Mouse (Mus musculus): ENCODE measurements around the gene Mcm10. TPM values are rescaled to one million over a fixed set of nuclear protein-coding genes. Genes with fewer than 3 reads are reported as not detected.

Gene Mcm10
- polyA plus RNA-seq (2015; fragmentation: Nextera tagmentation; extraction: Ambion mirVana): 37.0 and 37.8 TPM in 2 replicates

GRCm38 (mm10) chr2:5012491-5013324 is at the start of gene Mcm10:
Gene Mcm10, minus strand, starts transcription at chr2:5012791.
- H3K27ac ChIP-seq: peak within 1 kb of the TSS; percentile 41
- H3K4me2 ChIP-seq: peak within 1 kb of the TSS; percentile 65
- peak within 1 kb of the TSS; percentile 89 for H3K4me3 ChIP-seq
- peaks cover 17% of the 10 kb centered on the region for H3K36me3 ChIP-seq
- 2% methylated on average over 32 of the region's 32 CpGs for WGBS
- peak within 1 kb of the TSS; percentile 62 for H3K9ac ChIP-seq
- H3K27me3 ChIP-seq: no peaks in the 10 kb centered on the region
- ATAC-seq (ENCODE audit: borderline replicate concordance, extremely low read depth, low FRiP score, low TSS enrichment): peak; percentile 100
- no peaks in the 10 kb centered on the region for H3K9me3 ChIP-seq
- H3K4me1 ChIP-seq: peaks cover 12% of the 10 kb centered on the region

DNA sequence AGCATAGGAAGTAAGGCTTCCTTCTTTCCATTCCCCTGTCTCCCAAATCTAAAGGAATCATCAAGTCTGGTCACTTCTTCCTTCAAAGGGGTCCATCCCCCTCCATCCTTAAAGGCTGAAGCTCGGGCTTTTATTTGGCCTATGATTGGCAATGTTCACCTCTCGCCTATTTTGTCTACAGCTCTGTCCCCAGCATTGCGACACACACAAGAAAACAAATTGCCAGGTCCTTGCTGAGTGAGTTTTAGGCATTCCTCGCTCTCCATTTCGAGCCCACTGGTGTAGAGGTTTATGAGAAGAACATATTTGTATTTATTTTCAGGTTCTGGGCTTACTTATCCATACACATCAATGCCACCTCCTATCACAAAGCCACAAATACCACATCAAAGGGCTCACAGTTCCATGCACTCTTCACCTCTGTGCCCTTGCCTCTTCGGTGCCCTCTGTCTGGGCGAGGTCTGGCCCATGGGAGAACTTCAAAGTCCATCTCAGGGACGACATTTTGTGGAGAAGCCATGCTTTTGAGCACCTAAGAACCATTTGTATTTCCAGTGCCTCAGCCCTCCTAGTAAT is 48.6 kb upstream of the Mcm10 start:
- Histone ChIP-seq H3K27ac (no peak overlapping the region), H3K4me1 (peaks cover 16% of the 10 kb centered on the region), H3K4me3 (no peak overlapping the region), H3K4me2 (no peak overlapping the region), H3K9ac (no peak overlapping the region), H3K9me3 (no peaks in the 10 kb centered on the region), H3K36me3 (no peaks in the 10 kb centered on the region), H3K27me3 (no peaks in the 10 kb centered on the region)
- ATAC-seq (ENCODE audit: borderline replicate concordance, extremely low read depth, low FRiP score, low TSS enrichment): no peak
- WGBS: 67% methylated on average over 8 of the region's 8 CpGs

GRCm38 (mm10) chr2:5059997-5060396 is 47.4 kb upstream of the Mcm10 start:
- WGBS: 79% methylated on average over 4 of the region's 4 CpGs

DNA sequence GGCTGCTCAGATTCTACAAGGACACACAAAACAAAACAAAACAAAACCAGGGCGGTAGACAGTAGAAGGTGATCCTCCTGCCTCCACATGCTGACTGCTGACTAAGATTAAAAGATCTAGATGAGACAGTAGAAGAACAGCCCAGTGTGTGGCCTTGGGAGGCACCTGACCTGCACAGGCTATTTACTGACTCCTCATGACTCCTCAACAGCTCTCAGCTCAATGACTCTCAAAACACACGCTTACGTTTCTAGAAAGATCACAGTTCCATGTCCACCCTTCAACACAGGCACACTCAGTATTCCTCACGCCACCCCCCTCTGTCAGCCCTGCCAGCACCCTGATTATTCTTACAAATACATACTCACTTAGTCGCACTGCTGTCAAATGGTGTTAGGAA is 45.8 kb upstream of the Mcm10 start:
- no peak overlapping the region for H3K27ac ChIP-seq
- H3K4me3 ChIP-seq: no peak overlapping the region
- ATAC-seq (ENCODE audit: borderline replicate concordance, extremely low read depth, low FRiP score, low TSS enrichment): no peak
- H3K27me3 ChIP-seq: no peaks in the 10 kb centered on the region
- H3K4me2 ChIP-seq: no peak overlapping the region
- 38% methylated on average over 5 of the region's 5 CpGs for WGBS
- H3K4me1 ChIP-seq: peaks cover 14% of the 10 kb centered on the region
- no peaks in the 10 kb centered on the region for H3K36me3 ChIP-seq
- H3K9ac ChIP-seq: no peak overlapping the region
- H3K9me3 ChIP-seq: no peaks in the 10 kb centered on the region

More at GRCm38 (mm10) chr2:5059997-5060396, 47.4 kb upstream of the Mcm10 start:
- no peak for ATAC-seq (ENCODE audit: borderline replicate concordance, extremely low read depth, low FRiP score, low TSS enrichment)
- H3K4me2 ChIP-seq: no peak overlapping the region
- no peaks in the 10 kb centered on the region for H3K27me3 ChIP-seq
- H3K4me3 ChIP-seq: no peak overlapping the region
- no peaks in the 10 kb centered on the region for H3K36me3 ChIP-seq
- H3K4me1 ChIP-seq: peaks cover 16% of the 10 kb centered on the region
- H3K9ac ChIP-seq: no peak overlapping the region
- no peak overlapping the region for H3K27ac ChIP-seq
- H3K9me3 ChIP-seq: no peaks in the 10 kb centered on the region

GRCm38 (mm10) chr2:5050562-5050961 is 38.0 kb upstream of the Mcm10 start:
- no peaks in the 10 kb centered on the region for H3K27me3 ChIP-seq
- H3K9me3 ChIP-seq: no peaks in the 10 kb centered on the region
- H3K4me2 ChIP-seq: no peak overlapping the region
- H3K9ac ChIP-seq: no peak overlapping the region
- H3K36me3 ChIP-seq: no peaks in the 10 kb centered on the region
- 74% methylated on average over 2 of the region's 2 CpGs for WGBS
- no peaks in the 10 kb centered on the region for H3K4me1 ChIP-seq
- H3K27ac ChIP-seq: no peak overlapping the region
- ATAC-seq (ENCODE audit: borderline replicate concordance, extremely low read depth, low FRiP score, low TSS enrichment): no peak
- no peak overlapping the region for H3K4me3 ChIP-seq

- H3K9ac ChIP-seq: no peak overlapping the region
- no peaks in the 10 kb centered on the region for H3K36me3 ChIP-seq
- no peak overlapping the region for H3K4me2 ChIP-seq
- H3K27ac ChIP-seq: no peak overlapping the region
- no peak for ATAC-seq (ENCODE audit: borderline replicate concordance, extremely low read depth, low FRiP score, low TSS enrichment)
- WGBS: 87% methylated on average over 2 of the region's 2 CpGs
- no peak overlapping the region for H3K4me3 ChIP-seq
- H3K9me3 ChIP-seq: no peaks in the 10 kb centered on the region
- H3K27me3 ChIP-seq: no peaks in the 10 kb centered on the region
- 0 out of 2 replicates have a peak, but pooled peaks cover 5% of the 10 kb centered on the region for H3K4me1 ChIP-seq
Measured at GRCm38 (mm10) chr2:5047016-5047415, 34.4 kb upstream of the Mcm10 start.

GRCm38 (mm10) chr2:5045269-5045965 is 32.8 kb upstream of the Mcm10 start:
- Histone ChIP-seq H3K36me3 (no peaks in the 10 kb centered on the region), H3K4me2 (no peak overlapping the region), H3K9ac (no peak overlapping the region), H3K27me3 (no peaks in the 10 kb centered on the region), H3K4me3 (no peak overlapping the region), H3K9me3 (no peaks in the 10 kb centered on the region), H3K4me1 (0 out of 2 replicates have a peak, but pooled peaks cover 5% of the 10 kb centered on the region), H3K27ac (no peak overlapping the region)
- ATAC-seq (ENCODE audit: borderline replicate concordance, extremely low read depth, low FRiP score, low TSS enrichment): no peak
- 28% methylated on average over 13 of the region's 13 CpGs for WGBS

- WGBS: 51% methylated on average over 3 of the region's 3 CpGs
- H3K9ac ChIP-seq: no peak overlapping the region
- peaks cover 6% of the 10 kb centered on the region; the same call in 1 of the 2 replicates for H3K4me1 ChIP-seq
- H3K36me3 ChIP-seq: no peaks in the 10 kb centered on the region
- no peak for ATAC-seq (ENCODE audit: borderline replicate concordance, extremely low read depth, low FRiP score, low TSS enrichment)
- H3K4me2 ChIP-seq: no peak overlapping the region
- H3K27ac ChIP-seq: no peak overlapping the region
- H3K27me3 ChIP-seq: no peaks in the 10 kb centered on the region
- no peak overlapping the region for H3K4me3 ChIP-seq
- no peaks in the 10 kb centered on the region for H3K9me3 ChIP-seq
Measured at GRCm38 (mm10) chr2:5044321-5044720, 31.7 kb upstream of the Mcm10 start.

DNA sequence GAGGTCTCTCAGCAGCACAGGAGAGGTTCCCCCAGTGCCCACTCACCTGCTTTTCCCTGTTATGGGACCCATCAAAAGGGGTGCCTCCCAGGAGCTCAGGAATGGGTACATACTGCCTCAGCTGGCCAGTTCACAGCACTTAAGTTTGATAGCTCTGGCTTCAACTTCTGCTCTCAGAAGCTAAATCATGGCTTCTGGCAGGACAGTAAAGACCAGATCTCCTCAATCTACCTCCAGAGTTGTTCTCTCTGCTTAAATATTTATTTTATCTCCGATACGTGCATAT is 30.8 kb upstream of the Mcm10 start:
- no peak overlapping the region for H3K27ac ChIP-seq
- H3K9me3 ChIP-seq: no peaks in the 10 kb centered on the region
- H3K27me3 ChIP-seq: no peaks in the 10 kb centered on the region
- H3K4me2 ChIP-seq: no peak overlapping the region
- no peaks in the 10 kb centered on the region for H3K36me3 ChIP-seq
- 80% methylated on average over 2 of the region's 2 CpGs for WGBS
- H3K4me1 ChIP-seq: peaks cover 9% of the 10 kb centered on the region; the same call in 1 of the 2 replicates
- ATAC-seq (ENCODE audit: borderline replicate concordance, extremely low read depth, low FRiP score, low TSS enrichment): no peak
- H3K4me3 ChIP-seq: no peak overlapping the region
- H3K9ac ChIP-seq: no peak overlapping the region

DNA sequence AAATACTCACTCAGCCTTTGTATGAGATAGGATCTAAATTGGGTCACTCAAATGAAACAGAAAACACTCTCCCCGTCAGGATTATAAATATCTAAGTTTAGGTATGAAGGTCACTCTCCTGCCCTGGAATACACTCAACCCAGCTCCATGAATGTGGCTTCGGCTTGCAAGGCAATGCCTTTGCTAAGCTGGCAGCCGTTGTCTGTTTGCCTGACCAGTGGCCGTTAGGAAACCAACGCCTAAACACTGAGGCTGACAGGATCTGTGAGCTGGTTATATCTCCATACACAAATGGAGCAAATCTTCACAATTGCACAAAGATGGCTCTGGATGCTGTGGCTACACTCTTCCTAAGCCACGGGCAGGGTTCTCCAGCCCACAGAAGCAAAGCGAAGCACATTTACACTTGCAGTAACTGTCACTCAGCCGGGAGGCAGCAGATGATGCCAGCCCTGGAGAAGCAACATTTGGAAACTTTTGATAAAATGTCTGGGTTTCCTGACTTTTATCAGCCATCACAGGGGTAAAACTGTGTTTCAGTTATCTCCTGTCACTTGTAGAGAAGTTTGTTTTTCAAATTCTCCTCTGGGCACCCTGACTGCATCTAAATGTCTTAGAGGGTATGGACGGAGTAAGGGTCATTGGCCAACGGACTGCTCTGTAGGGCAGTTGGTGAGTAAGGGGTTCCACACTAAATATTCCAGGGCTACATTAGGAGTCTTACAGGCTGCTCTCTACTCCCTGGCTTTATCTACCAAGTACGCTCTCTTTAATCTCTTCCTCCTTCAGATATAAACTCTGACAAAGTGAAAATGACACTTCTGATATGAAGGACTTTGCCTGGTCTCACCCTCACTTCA is 30.3 kb upstream of the Mcm10 start:
- 65% methylated on average over 11 of the region's 11 CpGs for WGBS
- no peaks in the 10 kb centered on the region for H3K36me3 ChIP-seq
- no peak overlapping the region for H3K9ac ChIP-seq
- no peak overlapping the region for H3K4me2 ChIP-seq
- H3K27ac ChIP-seq: no peak overlapping the region
- H3K27me3 ChIP-seq: no peaks in the 10 kb centered on the region
- H3K4me3 ChIP-seq: no peak overlapping the region
- H3K9me3 ChIP-seq: no peaks in the 10 kb centered on the region
- ATAC-seq (ENCODE audit: borderline replicate concordance, extremely low read depth, low FRiP score, low TSS enrichment): no peak
- H3K4me1 ChIP-seq: peaks cover 12% of the 10 kb centered on the region

- H3K9me3 ChIP-seq: no peaks in the 10 kb centered on the region
- no peaks in the 10 kb centered on the region for H3K36me3 ChIP-seq
- no peak overlapping the region for H3K9ac ChIP-seq
- ATAC-seq (ENCODE audit: borderline replicate concordance, extremely low read depth, low FRiP score, low TSS enrichment): no peak
- WGBS: 81% methylated on average over 5 of the region's 5 CpGs
- no peak overlapping the region for H3K27ac ChIP-seq
- no peak overlapping the region for H3K4me2 ChIP-seq
- peaks cover 16% of the 10 kb centered on the region for H3K4me1 ChIP-seq
- H3K4me3 ChIP-seq: no peak overlapping the region
- no peaks in the 10 kb centered on the region for H3K27me3 ChIP-seq
Measured at GRCm38 (mm10) chr2:5041854-5042253, 29.3 kb upstream of the Mcm10 start.

Measured in lung, embryonic 15.5 days (tissue).